Mouse (Mus musculus) embryonic facial prominence, embryonic 12.5 days (tissue): ENCODE measurements around the gene Smr2. TPM values are rescaled to one million over a fixed set of nuclear protein-coding genes. Genes with fewer than 3 reads are reported as not detected.
"Not testable (repeated sequence)": the region's sequence is repeated elsewhere in the genome, so short reads cannot be mapped to it uniquely, and the experiment has no call there.

ENCODE experiments used
- ATAC-seq: fragments of 200-750 bp; cut with Nextera tagmentation; 2 replicates; pipeline ENCODE4 v1.8.0; 2017; ENCODE audit not compliant: insufficient number of reproducible peaks, insufficient read depth, low FRiP score, low TSS enrichment
- H3K27ac ChIP-seq: fragments of 300-500 bp; sonication (generic); 2 replicates; pipeline ENCODE4 v1.5.1; 2016; ENCODE audit warnings: mild to moderate bottlenecking
- H3K27me3 ChIP-seq: fragments of 300-500 bp; sonication (generic); 2 replicates; pipeline ENCODE4 v1.6.1; 2016; ENCODE audit warnings: mild to moderate bottlenecking, moderate library complexity
- H3K36me3 ChIP-seq: fragments of 300-500 bp; sonication (generic); 2 replicates; pipeline ENCODE4 v1.6.1; 2016; ENCODE audit warnings: mild to moderate bottlenecking
- H3K4me1 ChIP-seq: fragments of 300-500 bp; sonication (generic); 2 replicates; pipeline ENCODE4 v1.6.1; 2016
- H3K4me2 ChIP-seq: fragments of 300-500 bp; sonication (generic); replicated peaks from 2 replicates; pipeline ENCODE4 v1.6.1; 2016; ENCODE audit warnings: mild to moderate bottlenecking, moderate library complexity
- H3K4me3 ChIP-seq: fragments of 300-500 bp; sonication (generic); 2 replicates; pipeline ENCODE4 v1.5.1; 2016; ENCODE audit warnings: mild to moderate bottlenecking
- H3K9ac ChIP-seq: fragments of 300-500 bp; sonication (generic); 2 replicates; pipeline ENCODE4 v1.6.1; 2016; ENCODE audit warnings: mild to moderate bottlenecking, moderate library complexity
- H3K9me3 ChIP-seq: fragments of 300-500 bp; sonication (generic); 2 replicates; pipeline ENCODE4 v1.6.1; 2016; ENCODE audit warnings: mild to moderate bottlenecking, moderate library complexity
- WGBS: fragments of 180-500 bp; shearing (Covaris S2); methylation state at CpG from one replicate; pipeline ENCODE4 v1.1.7; 2016; 5-methylcytosine and 5-hydroxymethylcytosine counted together
- polyA plus RNA-seq: library from polyadenylated mRNA; unstranded; fragments of >200 nt; fragmentation: Nextera tagmentation; extraction: Ambion mirVana; gene quantifications from 2 replicates; pipeline ENCODE4 v1.2.1, GENCODE M21; 2016

Gene Smr2
- not detected in 2 replicates for polyA plus RNA-seq

- not testable (repeated sequence) for H3K4me1 ChIP-seq, H3K27me3 ChIP-seq, H3K9ac ChIP-seq, H3K4me2 ChIP-seq, H3K9me3 ChIP-seq, ATAC-seq, H3K27ac ChIP-seq, H3K4me3 ChIP-seq, H3K36me3 ChIP-seq
These were observed at the start of gene Smr2 for GRCm38 (mm10) chr5:88086256-88086655. Gene Smr2 (plus strand): TSS chr5:88086556.

- WGBS, result 72% methylated on average over 1 of the region's 1 CpGs
- H3K27me3 ChIP-seq, result no peaks in the 10 kb centered on the region
These were observed 25.1 kb downstream of the Smr2 start, which contains the start of gene Gm11116 for GRCm38 (mm10) chr5:88111430-88111829. Gene Gm11116 (minus strand): TSS chr5:88111530.

GRCm38 (mm10) chr5:88153999-88154398 lies 67.6 kb downstream of the Smr2 start, which contains the start of gene Gm11115:
Gene Gm11115 (minus strand): TSS chr5:88154099.
- Histone ChIP-seq H3K27ac (no peak within 1 kb of the TSS), H3K36me3 (no peaks in the 10 kb centered on the region), H3K4me2 (no peak within 1 kb of the TSS), H3K4me3 (no peak within 1 kb of the TSS), H3K9ac (no peak within 1 kb of the TSS), H3K9me3 (no peaks in the 10 kb centered on the region), H3K27me3 (no peaks in the 10 kb centered on the region), H3K4me1 (no peaks in the 10 kb centered on the region)
- no peak for ATAC-seq

More at GRCm38 (mm10) chr5:88111430-88111829, 25.1 kb downstream of the Smr2 start, which contains the start of gene Gm11116:
- Histone ChIP-seq H3K4me3 (no peak within 1 kb of the TSS), H3K9ac (no peak within 1 kb of the TSS), H3K27ac (no peak within 1 kb of the TSS), H3K9me3 (no peaks in the 10 kb centered on the region), H3K4me1 (no peaks in the 10 kb centered on the region), H3K4me2 (no peak within 1 kb of the TSS), H3K36me3 (no peaks in the 10 kb centered on the region)
- no peak for ATAC-seq

Other genes with a start within 250 kb of the Smr2 start
- gene Odam, start 201.5 kb upstream of the Smr2 start, polyA plus RNA-seq, result not detected in 2 replicates
- gene Csn3, start 161.0 kb upstream of the Smr2 start, polyA plus RNA-seq, result not detected in 2 replicates
- gene 2310003L06Rik, start 117.1 kb upstream of the Smr2 start, polyA plus RNA-seq, result not detected in 2 replicates
- not detected in 2 replicates for gene Gm28434, start 117.0 kb upstream of the Smr2 start, polyA plus RNA-seq
- not detected in 2 replicates for gene Cabs1, start 107.1 kb upstream of the Smr2 start, polyA plus RNA-seq
- not detected in 2 replicates for gene Smr3a, start 84.0 kb upstream of the Smr2 start, polyA plus RNA-seq
- not detected in 2 replicates for gene Gm11116, start 25.0 kb downstream of the Smr2 start, polyA plus RNA-seq
- gene Gm11115, start 67.5 kb downstream of the Smr2 start, polyA plus RNA-seq, result not detected in 2 replicates
- gene Gm7714, start 182.4 kb downstream of the Smr2 start, polyA plus RNA-seq, result not detected in 2 replicates
- not detected in 2 replicates for gene Prol1, start 230.8 kb downstream of the Smr2 start, polyA plus RNA-seq